Mouse (Mus musculus) lung, postnatal 14 days (tissue): ENCODE measurements around the gene Vsir.
A peak's percentile ranks its signal among the peaks of the same experiment; 100 is the strongest.

Experiments
- DNase-seq: peaks from one replicate; pipeline ENCODE4 v3.0.0; 2021

The Vsir gene

DNA sequence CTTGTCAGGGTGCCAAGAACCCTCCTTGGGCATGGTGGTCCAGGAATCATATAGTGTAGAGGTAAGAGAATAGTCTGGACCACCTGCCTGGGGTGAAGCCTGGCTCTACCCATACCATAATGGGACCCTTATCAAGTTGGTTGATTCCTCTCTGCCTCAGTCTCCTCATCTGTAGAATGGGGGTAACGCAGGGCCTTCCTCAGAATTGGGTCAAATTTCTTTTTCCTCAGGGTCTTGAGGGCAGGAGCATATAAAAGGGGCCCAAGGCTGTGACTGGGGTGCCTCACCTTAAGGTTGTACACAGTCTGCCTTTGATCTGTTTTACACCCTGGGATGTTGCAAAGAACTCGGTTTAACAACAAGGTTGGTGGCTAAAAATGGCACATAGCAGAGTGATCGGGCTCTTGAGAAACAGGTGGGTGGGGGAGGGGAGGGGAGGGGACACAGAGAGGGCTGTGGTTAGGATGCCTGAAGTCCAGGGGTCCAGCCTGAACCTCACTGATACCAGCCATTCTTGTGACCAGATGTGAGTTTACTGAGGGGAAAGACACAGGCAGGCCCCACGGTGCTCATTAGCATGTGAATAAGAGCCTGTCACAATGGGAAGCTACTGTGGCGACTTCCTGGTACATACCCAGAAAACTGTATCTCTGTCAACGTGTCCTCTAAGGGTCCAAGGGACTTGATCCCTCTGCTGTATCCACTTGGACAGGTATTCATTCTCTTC lies 43.7 kb downstream of the Vsir start:
- DNase-seq = no peak

GRCm38 (mm10) chr10:60390904-60391420 lies 44.3 kb downstream of the Vsir start:
- no peak for DNase-seq

DNA sequence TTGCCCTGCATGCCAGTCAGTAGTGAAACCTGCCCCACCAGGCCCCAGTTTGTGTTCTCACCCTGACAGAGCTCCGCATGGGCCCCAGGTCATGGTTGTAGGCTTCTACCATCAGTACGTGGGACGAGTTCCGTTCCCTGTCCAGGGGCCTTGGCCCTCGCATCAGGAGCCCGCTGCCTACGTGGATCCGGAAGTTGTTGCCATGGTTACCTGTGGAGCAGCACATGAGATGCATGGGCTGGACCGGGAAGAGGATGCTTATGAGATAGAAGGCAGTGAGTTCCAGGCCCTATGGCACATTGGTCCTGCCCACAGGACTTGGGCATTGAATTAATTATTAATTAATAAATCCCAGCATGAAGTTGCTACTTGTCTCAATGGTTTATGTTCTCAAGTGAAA lies 45.0 kb downstream of the Vsir start:
- DNase-seq = no peak

- DNase-seq = no peak
Measured at GRCm38 (mm10) chr10:60394936-60395335, 48.3 kb downstream of the Vsir start.

DNA sequence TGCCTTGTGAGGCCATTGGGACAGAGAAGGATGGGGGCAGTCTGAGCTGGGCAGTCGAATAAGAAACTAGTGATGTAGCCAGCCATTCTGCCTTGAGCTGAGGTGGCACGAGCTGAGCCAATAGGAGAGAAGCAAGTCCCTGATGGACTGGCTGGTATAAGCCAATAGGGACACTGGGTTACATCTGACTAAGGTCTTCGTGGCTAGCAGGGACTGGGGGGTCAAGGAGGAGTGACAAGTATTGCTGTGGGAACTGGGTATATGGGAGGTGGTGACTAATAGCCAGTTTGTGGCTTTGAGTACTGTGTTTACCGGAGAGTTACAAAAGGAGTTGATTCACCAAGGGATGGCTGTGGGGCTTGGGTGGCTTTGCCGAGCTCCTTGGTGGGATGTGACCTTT lies 49.0 kb downstream of the Vsir start:
- DNase-seq = no peak

- no peak for DNase-seq
Measured at GRCm38 (mm10) chr10:60398051-60398814, 51.6 kb downstream of the Vsir start.

- no peak for DNase-seq
Measured at GRCm38 (mm10) chr10:60399449-60399848, 52.8 kb downstream of the Vsir start, which contains the start of gene Gm17455. Gene Gm17455, plus strand, starts transcription at chr10:60399726.

DNA sequence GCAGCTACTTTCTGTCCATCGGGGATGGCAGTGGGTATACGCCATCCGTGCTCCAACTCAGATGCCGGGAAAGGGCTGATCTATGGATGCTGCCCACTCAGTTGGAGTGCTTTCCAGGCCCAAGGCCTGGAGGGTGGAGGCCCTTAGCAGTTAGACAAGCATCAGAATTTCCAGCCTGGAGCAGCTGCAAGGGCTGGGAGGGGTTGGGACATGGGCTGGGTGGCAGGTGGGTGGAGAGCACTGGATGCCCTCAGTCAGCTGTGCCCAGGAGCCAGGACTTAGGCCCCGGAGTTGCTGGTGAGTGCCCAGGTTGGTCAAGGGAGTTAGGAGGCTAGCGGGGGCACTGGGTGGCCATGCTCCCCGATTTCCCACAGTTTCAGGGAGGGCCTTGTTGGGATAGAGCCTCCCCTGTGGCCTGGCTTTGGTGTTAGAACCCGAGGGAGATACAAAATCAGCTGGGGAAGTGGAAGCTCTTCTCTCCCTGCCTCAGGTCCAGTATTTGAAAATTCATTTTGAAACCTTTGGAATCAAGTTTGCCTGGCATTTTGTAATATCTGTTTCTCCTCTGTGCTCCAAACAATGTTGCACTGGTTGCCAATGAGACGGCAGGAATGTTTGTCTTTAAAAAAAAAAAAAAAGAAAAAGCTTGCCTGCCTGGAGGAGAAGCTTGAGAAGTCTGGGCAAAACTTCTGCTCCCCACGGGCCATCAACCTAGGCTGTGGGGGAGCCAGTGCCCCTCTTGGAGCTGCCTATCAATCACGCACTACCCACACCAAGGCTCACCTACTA lies 54.0 kb downstream of the Vsir start:
- no peak for DNase-seq

- peak; percentile 20 for DNase-seq
Measured at GRCm38 (mm10) chr10:60405460-60406177, 59.0 kb downstream of the Vsir start.

DNA sequence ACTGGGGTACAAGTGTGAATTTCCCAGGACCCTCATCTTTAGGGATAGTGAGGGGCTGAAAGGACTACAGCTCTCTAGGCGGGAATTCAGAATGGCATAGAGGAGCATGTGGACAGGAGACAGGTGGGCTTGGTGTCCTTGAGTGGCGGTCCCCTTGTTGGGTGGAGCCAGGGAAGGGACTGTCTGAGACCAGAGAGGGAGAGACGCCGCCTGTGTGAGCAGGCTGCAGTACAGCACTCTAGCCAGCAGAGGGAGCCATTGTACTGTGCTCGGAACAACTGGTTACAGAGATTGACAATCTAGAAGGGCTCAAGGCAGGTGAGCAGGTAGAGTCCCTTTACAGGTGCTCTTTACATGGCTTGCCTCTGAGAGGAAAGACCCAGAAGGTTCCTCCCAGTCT lies 61.2 kb downstream of the Vsir start:
- peak; percentile 75 for DNase-seq

GRCm38 (mm10) chr10:60411794-60412193 lies 65.1 kb downstream of the Vsir start:
- peak; percentile 21 for DNase-seq

DNA sequence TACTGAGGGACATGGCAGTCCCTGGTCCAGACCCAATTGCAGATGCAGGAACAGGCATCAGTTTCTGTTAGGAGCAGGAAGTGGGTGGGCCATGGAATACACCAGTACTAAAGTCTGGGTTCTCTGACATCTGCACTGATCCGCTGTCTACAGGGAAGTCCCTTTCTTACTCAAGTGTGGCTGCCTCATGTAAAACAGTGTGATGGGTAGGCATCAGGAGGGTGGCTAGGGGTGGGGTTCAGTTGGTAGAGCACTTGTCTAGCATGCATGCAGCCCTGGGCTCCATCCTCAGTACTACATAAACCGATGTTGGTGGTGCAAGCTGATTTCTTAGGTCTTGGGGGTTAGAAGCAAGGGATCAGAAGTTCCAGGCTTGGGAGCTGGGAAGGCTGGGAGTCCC lies 67.1 kb downstream of the Vsir start:
- no peak for DNase-seq

DNA sequence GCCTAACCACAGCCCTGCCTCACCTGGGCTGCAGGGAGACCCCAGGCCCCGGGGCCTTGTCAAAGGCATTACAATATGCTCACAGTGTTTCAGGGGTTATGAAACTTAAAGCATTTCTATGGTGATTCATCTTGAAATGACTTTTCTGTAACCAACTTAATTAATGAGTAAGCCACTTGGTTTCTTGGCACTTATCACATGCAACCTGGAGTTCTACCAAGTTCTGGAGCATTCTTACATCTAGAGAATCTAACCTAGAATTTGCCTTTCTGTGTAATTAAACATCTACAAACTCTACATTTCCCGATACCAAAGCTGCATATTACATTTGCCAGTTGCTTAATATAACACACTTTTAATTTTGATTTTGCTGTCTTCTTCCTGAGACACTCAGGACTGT lies 70.4 kb downstream of the Vsir start:
- no peak for DNase-seq

DNA sequence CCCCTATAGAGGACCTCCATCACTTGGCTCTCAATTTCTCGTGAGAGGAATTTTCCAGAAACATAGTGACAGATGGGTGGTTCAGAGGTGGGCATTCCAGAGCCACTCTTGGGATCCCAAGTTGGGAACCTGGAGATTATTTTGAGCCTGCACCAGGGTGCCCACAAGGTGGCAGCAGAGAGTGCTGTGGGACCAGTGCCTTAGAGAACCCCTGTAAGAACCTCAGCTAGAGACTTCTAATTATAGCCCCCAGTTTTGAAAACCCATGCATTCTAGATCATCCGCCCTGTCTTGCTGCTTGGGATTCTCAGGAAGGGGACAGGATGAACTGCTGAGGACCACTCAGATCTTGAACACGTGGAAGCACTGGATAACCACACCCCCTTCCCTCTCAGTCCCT lies 71.5 kb downstream of the Vsir start:
- peak; percentile 74 for DNase-seq

DNA sequence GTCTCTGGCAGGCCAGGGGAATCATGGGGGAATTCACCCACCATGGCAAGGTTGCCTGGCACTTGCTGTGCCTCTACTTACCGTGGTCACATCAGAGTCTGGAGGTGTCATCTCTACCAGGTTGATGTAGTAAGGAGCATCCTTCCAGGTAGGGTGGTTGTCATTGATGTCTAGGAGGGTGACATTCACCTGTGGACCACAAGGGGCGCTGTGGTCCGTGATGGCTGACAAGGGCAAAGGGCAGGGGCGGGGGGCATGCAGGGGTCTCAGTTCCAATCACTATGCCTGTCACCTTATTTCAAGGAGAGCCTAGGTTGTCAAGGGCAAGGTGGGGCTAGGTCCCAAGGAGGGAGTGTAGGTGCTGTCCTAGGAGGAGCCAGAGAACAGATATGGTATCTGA lies 73.0 kb downstream of the Vsir start:
- DNase-seq = no peak
